Comparison of ENCODE assay signal across 21 mouse cellular contexts in genomic region chr1:69350417-69350816, GRCm38 (mm10).
"Had no signal": no experiment of that assay in that cellular context is flagged by ENCODE, and none has a peak within 500 bp of the region (broad histone marks: within the 10 kb centered on the region; RNA-seq: fewer than 3 reads in every experiment).

No protein-coding gene starts in this region.

- ATAC-seq: hindbrain, embryonic 16.5 days; hindbrain, postnatal 0 days; inflammation-experienced regulatory T-cells, adult 6 months; intestine, embryonic 15.5 days; intestine, embryonic 16.5 days; intestine, postnatal 0 days had no signal

- DNase-seq: heart, postnatal 10 days; heart, postnatal 14 days; heart, postnatal 36 days; heart, postnatal 4 days; kidney, adult 18-20 months; kidney, adult 2 months; kidney, adult 8-10 months; kidney, adult 9 months; kidney, postnatal 10 days; kidney, postnatal 14 days; kidney, postnatal 25 days; kidney, postnatal 36 days; kidney, postnatal 4 days; layer of hippocampus, adult 9-11 months; layer of hippocampus, postnatal 36 days had no signal
